Mouse (Mus musculus) adrenal gland, postnatal 10 days (tissue): ENCODE results near the gene Chst10. TPM values are rescaled to one million over a fixed set of nuclear protein-coding genes. Genes with fewer than 3 reads are reported as not detected.

Experiments used
- DNase-seq: peaks from one replicate; pipeline ENCODE4 v3.0.0; 2021; ENCODE audit warnings: mixed read lengths
- total RNA-seq, 2 experiments: library from RNA; stranded (reverse); gene quantifications; 2 replicates each; pipeline ENCODE4 v1.2.3; 2021

Gene Chst10
- total RNA-seq, 2 experiments from 2014 or later: 1.5 to 2.5 TPM

- DNase-seq: peak; percentile 22
Observed at GRCm38 (mm10) chr1:38816306-38816705, 81.7 kb downstream of the Chst10 start.

Other genes with a start within 250 kb of the Chst10 start
- gene Aff3, start 233.2 kb downstream of the Chst10 start, total RNA-seq: 1 to 10 TPM; 7.0 to 9.8 TPM
- gene Lonrf2, start 61.5 kb downstream of the Chst10 start, total RNA-seq: 1 to 10 TPM; 4.3 to 6.7 TPM
- gene Nms, start 41.0 kb upstream of the Chst10 start, total RNA-seq: not detected
- 10 to 100 TPM; 75.0 to 78.8 TPM for gene Pdcl3, start 87.4 kb upstream of the Chst10 start, total RNA-seq